Mouse (Mus musculus) E14TG2a.4 (cell line): ENCODE measurements at regions not wholly inside any gene's neighbourhood (a gene's known extent, or its start where the extent isn't known, plus 50 kb on each side); places are given as distances from the start of the nearest gene placed in this dataset.

Source experiments
- CTCF ChIP-seq: conservative IDR thresholded peaks from 2 replicates; pipeline ENCODE4 v1.5.1; 2014; ENCODE audit warnings: low read length
- POU5F1 ChIP-seq: IDR thresholded peaks from 2 replicates; pipeline ENCODE4 v1.6.1; 2014; ENCODE audit warnings: low read length, borderline replicate concordance

DNA sequence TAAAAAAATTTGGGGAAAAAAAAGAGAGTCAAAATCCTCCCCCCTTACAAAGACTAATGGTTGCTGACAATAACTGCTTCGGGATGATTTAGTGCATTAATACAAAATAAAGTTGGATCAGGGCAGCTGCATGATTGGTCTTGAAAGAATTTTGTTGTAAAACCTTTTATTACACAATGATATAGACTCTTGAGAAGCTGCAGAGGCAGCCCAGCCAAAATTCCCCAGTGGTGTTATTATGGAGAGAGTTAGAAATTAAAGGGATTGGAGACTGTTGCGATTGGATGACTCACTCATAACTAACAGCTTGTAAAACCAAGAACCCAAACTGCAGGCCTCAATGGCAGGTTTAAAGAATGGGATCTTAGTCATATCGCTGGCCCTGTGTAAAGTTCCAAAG is 181.4 kb upstream of the Igfbp7 start:
- TF ChIP-seq CTCF, result no peak
- TF ChIP-seq POU5F1, result no peak
